Mouse (Mus musculus) ES-E14 (cell line): ENCODE data around the gene Cd4. TPM values are rescaled to one million over a fixed set of nuclear protein-coding genes. Genes with fewer than 3 reads are reported as not detected.
A peak's percentile ranks its signal among the peaks of the same experiment; 100 is the strongest.

Experiments used
- DNase-seq: peaks from one replicate; pipeline ENCODE4 v3.0.0-alpha.2; 2013; ENCODE audit warnings: low read depth, low spot score
- H3K27ac ChIP-seq: 2 replicates; pipeline ENCODE4 v1.5.1; 2012; ENCODE audit warnings: low read depth, mild to moderate bottlenecking, low read length, moderate library complexity, mixed read lengths; ENCODE audit not compliant: poor library complexity, insufficient read depth, severe bottlenecking
- H3K36me3 ChIP-seq: 2 replicates; pipeline ENCODE4 v1.6.1; 2012; ENCODE audit warnings: mild to moderate bottlenecking, low read length, moderate library complexity, mixed read lengths; ENCODE audit not compliant: control insufficient read depth, poor library complexity, insufficient read depth, severe bottlenecking
- H3K4me1 ChIP-seq, 2 experiments: fragments of 150-350 bp in 1 of 2; sonication (generic) in 1 of 2; 2 replicates each; pipeline ENCODE4 v1.6.1; 2012; ENCODE audit warnings: low read length in 2 of 2, mild to moderate bottlenecking in 1 of 2, mixed read lengths in 1 of 2; ENCODE audit not compliant: control insufficient read depth in 2 of 2, insufficient read depth in 2 of 2, poor library complexity in 1 of 2
- H3K4me3 ChIP-seq, 2 experiments: fragments of 150-350 bp in 1 of 2; sonication (generic) in 1 of 2; 2 replicates each; pipeline ENCODE4 v1.5.1; 2012; ENCODE audit warnings: low read length in 2 of 2, low read depth in 1 of 2, mild to moderate bottlenecking in 1 of 2, mixed read lengths in 1 of 2; ENCODE audit not compliant: insufficient read depth in 1 of 2, poor library complexity in 1 of 2, severe bottlenecking in 1 of 2
- H3K9ac ChIP-seq: 2 replicates; pipeline ENCODE4 v1.6.1; 2012; ENCODE audit warnings: low read depth, mild to moderate bottlenecking, low read length, mixed read lengths; ENCODE audit not compliant: poor library complexity, insufficient read depth, severe bottlenecking
- H3K9me3 ChIP-seq: fragments of 150-350 bp; sonication (generic); 2 replicates; pipeline ENCODE4 v1.6.1; 2012; ENCODE audit warnings: low read depth, mild to moderate bottlenecking, low read length; ENCODE audit not compliant: control insufficient read depth, insufficient read depth
- CHD2 ChIP-seq: IDR thresholded peaks from 2 replicates; pipeline ENCODE4 v1.6.1; 2014; ENCODE audit warnings: mild to moderate bottlenecking, low read depth, low read length, inconsistent platforms
- HCFC1 ChIP-seq: IDR thresholded peaks from 2 replicates; pipeline ENCODE4 v1.6.1; 2012; ENCODE audit warnings: low read length, inconsistent platforms, borderline replicate concordance; ENCODE audit not compliant: insufficient read depth
- MAFK ChIP-seq: IDR thresholded peaks from 2 replicates; pipeline ENCODE4 v1.6.1; 2014; ENCODE audit warnings: mild to moderate bottlenecking, low read depth, low read length, inconsistent platforms; ENCODE audit not compliant: insufficient read depth
- ZC3H11A ChIP-seq: IDR thresholded peaks from 2 replicates; pipeline ENCODE4 v1.6.1; 2012; ENCODE audit warnings: low read depth, mild to moderate bottlenecking, inconsistent platforms, low read length, borderline replicate concordance
- ZNF384 ChIP-seq: IDR thresholded peaks from 2 replicates; pipeline ENCODE4 v1.6.1; 2012; ENCODE audit warnings: low read depth, low read length, inconsistent platforms
- in situ Hi-C, 2 experiments: fragments of 600-800 bp; cut with MboI; formaldehyde crosslinking; loops; one replicate each; pipeline ENCODE4 v1.15.1; 2025; ENCODE audit warnings: low sequenced_read_pairs in 2 of 2, inconsistent platforms in 1 of 2; ENCODE audit not compliant: unreplicated experiment in 2 of 2
- total RNA-seq: library from RNA; depleted of rRNA; stranded (reverse); fragments of 300-350 nt; gene quantifications from 2 replicates; pipeline ENCODE4 v1.2.3, GENCODE M21; 2012; rRNA removed

The Cd4 gene
- 0.37 and 0.49 TPM in 2 replicates for total RNA-seq

DNA sequence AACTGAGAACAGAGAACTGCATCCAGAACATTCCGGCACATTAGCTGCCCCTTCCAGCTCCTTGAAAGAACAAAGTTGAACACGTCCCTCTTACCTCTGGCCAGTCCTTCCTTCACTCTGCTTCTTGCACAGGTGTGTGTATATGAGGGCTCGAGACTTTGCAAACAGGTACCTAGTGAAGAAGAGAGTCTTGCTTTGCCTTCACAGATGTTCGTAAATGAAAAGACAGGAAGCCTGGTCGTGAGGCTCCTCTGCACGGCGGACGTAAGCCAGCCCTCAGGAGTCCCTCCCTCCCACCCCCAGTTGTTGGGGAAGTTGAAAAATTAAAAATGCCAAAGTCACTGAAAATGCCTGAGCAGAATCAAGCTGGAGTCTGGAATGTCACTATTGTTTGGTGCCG, at the start of gene Cd4:
TSS of gene Cd4 (minus strand) at position 236 of the 400 bp plus-strand sequence.
- Histone ChIP-seq H3K4me3 (no peak within 1 kb of the TSS), H3K9ac (no peak within 1 kb of the TSS), H3K27ac (no peak within 1 kb of the TSS), H3K4me1 (no peaks in the 10 kb centered on the region; a peak in 1 of 4 replicates), H3K36me3 (no peaks in the 10 kb centered on the region), H3K9me3 (no peaks in the 10 kb centered on the region)
- TF ChIP-seq ZC3H11A: no peak
- TF ChIP-seq HCFC1: no peak
- TF ChIP-seq ZNF384: no peak
- no peak for TF ChIP-seq CHD2
- no peak for TF ChIP-seq MAFK
- no peak for DNase-seq
- in situ Hi-C loops: no loop called here

- in situ Hi-C loops: no loop called here
- peaks cover 35% of the 10 kb centered on the region for H3K36me3 ChIP-seq
These were observed 49.5 kb upstream of the Cd4 start for GRCm38 (mm10) chr6:124937493-124937892.

GRCm38 (mm10) chr6:124936681-124937080, 48.7 kb upstream of the Cd4 start:
- in situ Hi-C loops: no loop called here
- no peak overlapping the region for H3K27ac ChIP-seq
- H3K4me1 ChIP-seq: peaks cover 0 to 8% of the 10 kb centered on the region in 2 experiments; a peak in 1 of 4 replicates
- H3K4me3 ChIP-seq: no peak overlapping the region
- no peak for DNase-seq
- no peak for TF ChIP-seq MAFK
- no peak for TF ChIP-seq ZC3H11A
- no peak for TF ChIP-seq HCFC1
- no peak for TF ChIP-seq CHD2
- TF ChIP-seq ZNF384: no peak
- H3K9me3 ChIP-seq: no peaks in the 10 kb centered on the region
- peaks cover 35% of the 10 kb centered on the region for H3K36me3 ChIP-seq
- H3K9ac ChIP-seq: no peak overlapping the region

More at GRCm38 (mm10) chr6:124937493-124937892, 49.5 kb upstream of the Cd4 start:
- Histone ChIP-seq H3K4me3 (no peak overlapping the region), H3K27ac (no peak overlapping the region), H3K9ac (no peak overlapping the region), H3K4me1 (peaks cover 0 to 6% of the 10 kb centered on the region in 2 experiments; a peak in 1 of 4 replicates), H3K9me3 (no peaks in the 10 kb centered on the region)
- no peak for DNase-seq
- no peak for TF ChIP-seq CHD2
- TF ChIP-seq MAFK: no peak
- TF ChIP-seq HCFC1: no peak

- Histone ChIP-seq H3K4me1 (peaks cover 0 to 8% of the 10 kb centered on the region in 2 experiments; a peak in 1 of 4 replicates), H3K9ac (no peak overlapping the region), H3K27ac (no peak overlapping the region), H3K9me3 (no peaks in the 10 kb centered on the region), H3K36me3 (peaks cover 35% of the 10 kb centered on the region), H3K4me3 (no peak overlapping the region)
- no peak for DNase-seq
- no peak for TF ChIP-seq HCFC1
- no peak for TF ChIP-seq CHD2
- no peak for TF ChIP-seq ZC3H11A
- in situ Hi-C loops: no loop called here
These were observed 46.6 kb upstream of the Cd4 start for GRCm38 (mm10) chr6:124934670-124935069.

DNA sequence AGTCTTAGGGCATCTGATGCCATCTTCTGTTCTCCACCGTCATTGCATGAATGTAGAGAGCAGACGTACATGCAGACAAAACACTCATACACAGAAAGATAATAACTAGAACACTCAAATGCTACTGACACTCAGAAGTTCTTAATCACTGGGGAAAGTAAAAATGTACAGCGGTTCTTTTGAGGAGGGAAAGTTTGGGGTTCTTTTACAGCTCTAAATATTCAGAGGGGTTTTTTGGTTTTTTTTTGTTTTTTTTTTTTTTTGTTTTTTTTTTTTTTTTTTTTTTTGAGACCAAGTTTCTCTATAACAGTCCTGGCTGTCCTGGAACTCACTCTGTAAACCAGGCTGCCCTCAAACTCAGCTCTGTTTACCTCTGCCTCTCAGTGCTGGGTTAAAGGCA, 45.1 kb upstream of the Cd4 start:
- peaks cover 35% of the 10 kb centered on the region for H3K36me3 ChIP-seq
- H3K27ac ChIP-seq: no peak overlapping the region
- TF ChIP-seq CHD2 (no peak), ZNF384 (peak; percentile 46; the same call in 1 of the 2 replicates)
- peaks cover 0 to 8% of the 10 kb centered on the region in 2 experiments; a peak in 1 of 4 replicates for H3K4me1 ChIP-seq
- DNase-seq: no peak
- in situ Hi-C loops: no loop called here
- no peaks in the 10 kb centered on the region for H3K9me3 ChIP-seq
- H3K9ac ChIP-seq: no peak overlapping the region
- H3K4me3 ChIP-seq: no peak overlapping the region
